Mouse (Mus musculus) stomach, embryonic 16.5 days (tissue): ENCODE results near the gene Rbm48. TPM values are rescaled to one million over a fixed set of nuclear protein-coding genes. Genes with fewer than 3 reads are reported as not detected.

Experiments used
- ATAC-seq: fragments of 200-750 bp; cut with Nextera tagmentation; 2 replicates; pipeline ENCODE4 v1.8.0; 2017; ENCODE audit warnings: moderate number of reproducible peaks, moderate TSS enrichment; ENCODE audit not compliant: insufficient read depth, low FRiP score
- H3K27ac ChIP-seq: fragments of 300-500 bp; sonication (generic); 2 replicates; pipeline ENCODE4 v1.5.1; 2014; ENCODE audit warnings: low read length
- H3K27me3 ChIP-seq: fragments of 300-500 bp; sonication (generic); 2 replicates; pipeline ENCODE4 v1.6.1; 2014; ENCODE audit warnings: low read length, control low read depth, mixed read lengths; ENCODE audit not compliant: control insufficient read depth, insufficient read depth
- H3K36me3 ChIP-seq: fragments of 300-500 bp; sonication (generic); 2 replicates; pipeline ENCODE4 v1.6.1; 2014; ENCODE audit warnings: low read length; ENCODE audit not compliant: control insufficient read depth, insufficient read depth
- H3K4me1 ChIP-seq: fragments of 300-500 bp; sonication (generic); 2 replicates; pipeline ENCODE4 v1.6.1; 2014; ENCODE audit warnings: low read length, control low read depth, mixed read lengths; ENCODE audit not compliant: control insufficient read depth, insufficient read depth
- H3K4me2 ChIP-seq: fragments of 300-500 bp; sonication (generic); 2 replicates; pipeline ENCODE4 v1.6.1; 2014; ENCODE audit warnings: low read depth, low read length, mixed read lengths
- H3K4me3 ChIP-seq: fragments of 300-500 bp; sonication (generic); replicated peaks from 2 replicates; pipeline ENCODE4 v1.5.1; 2014; ENCODE audit warnings: mild to moderate bottlenecking, low read length
- H3K9ac ChIP-seq: fragments of 300-500 bp; sonication (generic); 2 replicates; pipeline ENCODE4 v1.6.1; 2014; ENCODE audit warnings: low read length
- H3K9me3 ChIP-seq: fragments of 300-500 bp; sonication (generic); replicated peaks from 2 replicates; pipeline ENCODE4 v1.6.1; 2016; ENCODE audit warnings: low read length, control low read depth; ENCODE audit not compliant: control insufficient read depth
- WGBS: fragments of 180-500 bp; shearing (Covaris S2); extraction: QIAGEN DNeasy Blood & Tissue Kit; methylation state at CpG from one replicate; pipeline ENCODE4 v1.1.7; 2014; 5-methylcytosine and 5-hydroxymethylcytosine counted together
- polyA plus RNA-seq: library from polyadenylated mRNA; unstranded; fragments of >200 nt; fragmentation: Nextera tagmentation; extraction: Ambion mirVana; gene quantifications from 2 replicates; pipeline ENCODE4 v1.2.1, GENCODE M21; 2015

Gene Rbm48
- polyA plus RNA-seq, 1 experiment from 2014 or later = 10.0 TPM

DNA sequence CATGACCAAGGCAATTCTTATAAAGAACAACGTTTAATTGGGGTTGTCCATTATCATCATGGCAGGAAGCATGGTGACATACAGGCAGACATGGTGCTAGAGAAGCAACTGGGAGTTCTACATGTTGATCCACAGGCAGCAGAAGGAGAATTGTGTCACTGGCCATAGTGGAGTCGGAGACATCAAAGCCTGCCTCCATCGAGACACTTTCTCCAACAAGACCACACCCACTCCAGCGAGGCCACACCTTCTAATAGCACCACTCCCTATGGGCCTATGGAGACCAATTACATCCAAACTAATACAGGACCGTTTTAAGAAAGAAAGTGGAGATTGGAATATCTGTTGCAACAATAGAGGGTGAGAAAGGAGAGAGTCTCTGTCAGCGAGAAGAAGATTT, 54.5 kb downstream of the Rbm48 start:
- H3K36me3 ChIP-seq = no peaks in the 10 kb centered on the region
- no peak for ATAC-seq

DNA sequence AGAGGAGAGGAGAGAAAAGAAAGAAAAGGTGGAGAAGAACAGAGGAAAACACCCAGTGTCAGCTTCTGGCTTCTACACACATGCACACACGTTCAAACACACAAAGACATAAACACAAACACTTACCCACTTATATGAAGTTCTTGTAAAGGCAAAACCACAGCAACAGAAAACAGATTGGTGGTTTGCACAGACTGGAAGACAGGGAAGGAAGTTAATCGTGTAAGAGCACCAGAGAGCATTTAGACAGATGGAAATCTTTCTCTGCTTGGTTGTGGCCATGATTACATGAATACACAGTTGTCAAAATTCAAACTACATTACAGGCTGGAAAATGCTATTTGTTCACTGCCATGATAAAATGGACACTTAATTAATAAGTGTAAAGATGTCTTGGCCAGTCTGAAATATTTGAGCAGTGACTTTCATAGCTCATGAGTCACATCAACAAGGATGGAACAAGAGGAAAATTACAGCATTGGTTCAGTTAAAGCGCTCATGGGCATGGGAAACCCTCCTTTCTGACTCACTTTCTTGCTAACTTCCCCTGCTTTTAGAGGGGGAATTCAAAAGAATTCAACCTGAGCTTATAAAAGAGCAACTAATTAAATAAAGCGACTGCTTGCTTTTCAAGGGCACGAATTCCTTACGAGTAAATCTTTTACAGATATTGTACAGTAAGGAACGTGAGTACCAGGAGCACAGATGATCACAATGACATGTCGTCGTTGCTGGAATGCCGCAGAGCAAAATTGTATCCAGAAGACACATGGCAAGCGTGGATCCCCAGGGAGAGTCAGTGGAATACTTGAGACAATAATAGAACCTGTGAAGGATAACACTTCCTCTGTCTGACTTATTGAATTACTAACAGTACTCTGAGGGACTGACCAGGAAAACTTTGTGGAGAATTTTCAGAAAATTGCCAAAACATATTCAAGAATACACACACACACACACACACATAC, 57.6 kb downstream of the Rbm48 start:
- Histone ChIP-seq H3K9me3 (no peaks in the 10 kb centered on the region), H3K36me3 (no peaks in the 10 kb centered on the region), H3K27me3 (no peaks in the 10 kb centered on the region), H3K4me2 (no peak overlapping the region), H3K4me1 (no peaks in the 10 kb centered on the region), H3K9ac (no peak overlapping the region), H3K4me3 (no peak overlapping the region), H3K27ac (no peak overlapping the region)
- 46% methylated on average over 11 of the region's 11 CpGs for WGBS
- no peak for ATAC-seq

More for the DNA sequence above, 54.5 kb downstream of the Rbm48 start:
- WGBS = 69% methylated on average over 6 of the region's 6 CpGs
- no peaks in the 10 kb centered on the region for H3K27me3 ChIP-seq
- H3K4me2 ChIP-seq = no peak overlapping the region
- no peak overlapping the region for H3K4me3 ChIP-seq
- H3K9me3 ChIP-seq = no peaks in the 10 kb centered on the region
- no peak overlapping the region for H3K9ac ChIP-seq
- H3K4me1 ChIP-seq = peaks cover 9% of the 10 kb centered on the region
- H3K27ac ChIP-seq = no peak overlapping the region

DNA sequence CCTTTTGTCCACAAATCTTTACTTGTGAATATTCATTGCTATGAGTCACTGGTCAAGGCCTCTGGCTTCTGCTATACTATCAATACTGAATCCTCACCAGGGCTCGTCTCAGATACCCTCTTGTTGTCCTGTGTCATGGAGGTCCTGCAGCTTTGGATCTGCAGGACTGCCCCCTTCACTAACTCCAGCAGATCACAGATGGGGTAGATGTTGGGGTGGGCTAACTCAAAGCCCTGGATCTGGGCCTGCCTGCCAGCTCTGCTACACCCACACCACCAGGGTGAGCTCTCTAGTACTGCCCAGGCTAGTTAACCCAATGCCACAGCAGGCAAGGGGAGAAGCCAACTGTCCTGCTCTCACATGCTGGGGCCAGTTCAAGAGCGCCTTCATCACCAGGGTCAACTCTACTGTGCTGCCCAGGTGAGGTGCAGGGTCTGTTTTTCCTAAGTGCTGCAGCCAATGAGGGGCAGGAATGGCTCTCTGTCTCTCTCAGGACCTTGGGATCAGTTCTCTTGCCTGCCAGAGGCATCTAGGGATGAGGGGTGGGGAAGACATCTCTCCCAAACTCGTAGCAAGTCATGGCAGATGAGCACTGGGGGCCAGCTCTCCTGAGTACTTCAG, 59.7 kb downstream of the Rbm48 start:
- no peak overlapping the region for H3K4me2 ChIP-seq
- no peak for ATAC-seq
- H3K27me3 ChIP-seq = no peaks in the 10 kb centered on the region
- no peak overlapping the region for H3K9ac ChIP-seq
- WGBS = 72% methylated on average over 3 of the region's 3 CpGs
- no peak overlapping the region for H3K27ac ChIP-seq
- no peaks in the 10 kb centered on the region for H3K4me1 ChIP-seq
- H3K36me3 ChIP-seq = no peaks in the 10 kb centered on the region
- H3K9me3 ChIP-seq = no peaks in the 10 kb centered on the region
- no peak overlapping the region for H3K4me3 ChIP-seq

Other genes starting within 250 kb of the Rbm48 start
- 20.0 and 23.9 TPM in 2 replicates for gene Fam133b, start 52.8 kb downstream of the Rbm48 start, polyA plus RNA-seq
- 2.4 and 3.5 TPM in 2 replicates for gene 1700109H08Rik, start 25.0 kb downstream of the Rbm48 start, polyA plus RNA-seq
- gene Pex1, start 519 bp downstream of the Rbm48 start, polyA plus RNA-seq = 10.8 and 16.1 TPM in 2 replicates
- not detected in 2 replicates for gene Tmbim7, start 54.6 kb upstream of the Rbm48 start, polyA plus RNA-seq
- 45.7 and 46.0 TPM in 2 replicates for gene Gatad1, start 60.6 kb upstream of the Rbm48 start, polyA plus RNA-seq
- 6.3 and 7.7 TPM in 2 replicates for gene Ankib1, start 206.3 kb upstream of the Rbm48 start, polyA plus RNA-seq
- 41.3 and 46.3 TPM in 2 replicates for gene Krit1, start 206.6 kb upstream of the Rbm48 start, polyA plus RNA-seq
- not detected in 2 replicates for gene Lrrd1, start 248.6 kb upstream of the Rbm48 start, polyA plus RNA-seq